Mouse (Mus musculus) telencephalon, adult 2 months (tissue): ENCODE results near the gene Mapk14.
"Not testable (repeated sequence)": the region's sequence is repeated elsewhere in the genome, so short reads cannot be mapped to it uniquely, and the experiment has no call there.

Source experiments
- DNase-seq: peaks from one replicate; pipeline ENCODE4 v3.0.0-alpha.2; 2011; ENCODE audit warnings: low read depth, low spot score

Gene Mapk14

GRCm38 (mm10) chr17:28739244-28739643 lies 48.1 kb downstream of the Mapk14 start:
- no peak for DNase-seq

DNA sequence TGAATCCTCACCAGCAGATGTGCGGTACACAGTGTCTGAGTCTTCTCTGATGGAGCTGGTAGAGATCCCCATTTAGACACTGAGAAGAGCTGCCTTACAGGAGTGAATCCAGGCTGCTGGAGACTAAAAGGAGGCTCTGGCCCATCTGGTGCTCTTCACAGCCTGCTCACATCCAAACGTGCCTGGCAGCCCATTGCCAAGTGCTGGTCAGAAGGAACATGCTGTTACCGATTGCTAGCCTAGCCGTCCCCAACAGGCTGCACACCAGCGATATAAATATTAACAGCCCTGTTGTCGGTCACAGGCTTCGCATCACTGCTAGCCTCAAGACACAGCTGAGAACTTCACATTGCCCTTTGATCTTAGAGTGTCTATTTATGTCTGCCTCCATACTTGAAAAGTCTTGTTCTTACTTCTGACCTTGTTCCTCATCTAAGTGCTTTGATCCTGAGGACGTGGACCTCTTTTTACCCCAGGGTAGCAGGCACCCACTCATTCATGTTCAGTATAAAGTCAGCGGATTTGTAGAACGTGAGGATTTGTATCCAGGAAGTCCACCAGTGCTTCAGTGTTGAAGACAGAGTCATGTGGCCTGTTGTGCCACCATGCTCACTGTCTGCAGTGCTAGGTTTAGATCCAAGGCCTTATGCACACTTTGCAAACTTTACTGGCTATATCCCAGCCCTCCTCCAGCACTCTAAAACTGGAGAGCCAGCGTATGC lies 52.2 kb downstream of the Mapk14 start:
- peak; percentile 86 for DNase-seq

- no peak for DNase-seq
These were observed 52.8 kb downstream of the Mapk14 start for GRCm38 (mm10) chr17:28743916-28744315.

- peak; percentile 65 for DNase-seq
These were observed 54.6 kb downstream of the Mapk14 start for GRCm38 (mm10) chr17:28745773-28746172.

- no peak for DNase-seq
These were observed 56.9 kb downstream of the Mapk14 start for GRCm38 (mm10) chr17:28748001-28748400.

- DNase-seq: no peak
These were observed 59.5 kb downstream of the Mapk14 start for GRCm38 (mm10) chr17:28750580-28750979.

DNA sequence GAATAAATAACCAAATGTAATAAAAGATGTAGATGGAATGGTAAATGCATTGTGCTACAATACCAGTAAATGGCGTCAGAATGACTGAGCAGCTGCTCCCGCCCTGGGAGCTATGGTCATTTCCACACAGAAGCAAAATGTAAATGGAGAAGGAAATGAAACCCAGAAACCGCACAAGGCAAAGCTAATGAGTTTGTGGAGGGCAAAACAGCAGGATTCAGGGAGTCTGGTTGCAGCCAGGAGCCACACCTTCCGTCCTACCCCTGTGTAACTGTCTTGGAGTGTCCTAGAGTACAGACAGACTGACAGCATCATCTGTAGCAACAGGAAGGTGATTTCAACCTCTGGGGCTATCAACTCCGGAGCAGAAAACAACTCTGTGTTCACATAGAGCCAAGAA lies 65.3 kb downstream of the Mapk14 start:
- DNase-seq: no peak

DNA sequence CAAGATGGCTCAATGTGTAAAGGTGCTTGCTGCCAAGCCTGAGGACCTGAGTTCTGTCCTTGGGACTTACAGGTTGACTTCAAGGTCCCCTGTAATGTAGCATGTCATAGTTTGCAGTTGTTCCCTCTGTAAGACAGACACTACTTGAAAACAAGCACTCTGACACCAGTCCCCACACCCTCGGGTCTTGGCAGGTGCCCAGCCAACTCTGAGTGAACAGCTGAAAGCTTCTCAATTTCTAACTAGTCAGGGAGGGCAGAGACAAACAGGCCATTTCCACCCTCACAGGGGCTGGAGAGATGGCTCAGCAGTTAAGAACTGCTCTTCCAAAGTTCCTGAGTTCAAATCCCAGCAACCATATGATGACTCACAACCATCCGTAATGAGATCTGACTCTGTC lies 66.3 kb downstream of the Mapk14 start:
- DNase-seq: no peak

DNA sequence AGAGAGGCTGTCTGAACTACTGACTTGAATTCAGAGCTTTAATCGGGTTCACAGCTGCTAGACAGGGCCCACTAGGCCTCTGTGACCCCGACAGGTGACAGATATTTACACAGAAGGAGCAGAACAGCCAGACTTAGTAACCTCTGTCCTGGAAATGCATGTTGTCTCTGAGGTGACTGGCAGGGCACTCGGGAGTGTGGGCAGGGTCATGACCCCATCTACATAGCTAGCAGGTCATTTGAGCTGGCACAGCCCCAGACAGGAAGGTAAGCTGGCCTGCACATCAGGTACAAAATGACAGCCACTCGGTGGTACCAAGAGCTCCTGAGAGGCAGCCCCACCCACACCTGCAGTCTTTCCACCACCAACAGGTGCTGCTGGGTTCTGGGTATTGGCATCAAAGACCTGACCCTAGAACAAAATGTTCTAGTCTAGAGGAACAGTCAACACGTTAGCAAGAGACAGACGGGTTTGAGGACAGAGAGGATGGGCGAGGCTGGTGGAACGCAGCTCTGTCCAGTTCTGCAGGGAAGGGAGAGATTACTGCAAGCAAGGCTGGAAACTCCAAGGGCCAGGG lies 69.7 kb downstream of the Mapk14 start:
- DNase-seq: no peak

- DNase-seq: no peak
These were observed 70.7 kb downstream of the Mapk14 start for GRCm38 (mm10) chr17:28761871-28762270.

DNA sequence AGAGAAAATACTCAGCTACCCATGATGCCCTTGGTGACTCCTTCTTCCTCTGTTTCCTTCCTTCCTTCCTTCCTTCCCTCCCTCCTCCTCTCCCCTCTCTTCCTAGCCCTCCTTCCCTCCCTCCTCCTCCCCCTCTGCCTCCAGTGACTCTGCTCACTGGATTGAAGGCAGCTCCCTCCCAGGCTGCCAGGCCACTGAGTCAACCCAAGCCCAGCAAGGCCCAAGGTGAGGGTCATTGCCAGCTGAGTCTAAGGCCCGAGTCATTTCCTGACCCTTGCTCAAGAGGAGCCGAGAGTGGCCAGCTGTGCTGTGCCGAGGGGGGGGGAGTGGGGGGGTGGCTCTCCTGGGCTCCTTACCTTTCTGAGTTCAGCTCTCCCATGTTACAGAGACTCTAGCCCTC lies 75.1 kb downstream of the Mapk14 start:
- DNase-seq: no peak

DNA sequence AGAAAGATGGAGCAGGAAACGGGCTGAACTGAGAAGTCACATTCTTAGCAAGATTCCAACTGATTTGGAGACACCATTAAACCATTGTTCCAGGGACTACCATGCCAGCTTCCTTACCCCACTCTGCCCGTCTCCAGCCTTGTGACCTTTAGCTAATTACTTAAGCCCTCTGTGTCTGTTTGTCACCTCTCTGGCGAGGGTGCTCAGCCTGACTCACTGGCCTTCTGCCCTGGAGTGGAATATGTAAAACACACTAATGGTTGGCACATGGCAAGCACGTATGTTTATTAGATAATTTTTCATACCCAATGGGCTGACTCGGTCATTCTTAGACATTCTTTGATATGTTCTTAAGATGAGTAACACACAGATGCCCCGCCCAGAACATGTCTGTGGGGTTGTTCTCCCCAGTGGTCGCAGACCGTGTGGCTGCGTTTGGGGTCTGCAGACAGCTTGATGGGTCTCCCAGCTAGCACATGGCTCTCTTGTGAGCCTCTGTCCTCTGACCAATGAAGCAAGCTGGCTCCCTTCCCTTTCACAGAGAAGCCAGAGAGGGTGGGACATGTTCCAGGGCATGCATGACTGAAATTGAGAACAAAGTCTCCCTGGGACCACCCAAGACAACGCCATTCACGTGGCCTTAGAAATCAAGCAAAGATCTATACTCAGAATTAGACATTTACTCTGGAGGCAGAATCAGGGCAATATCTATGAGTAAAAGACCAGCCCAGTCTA lies 75.8 kb downstream of the Mapk14 start:
- no peak for DNase-seq

GRCm38 (mm10) chr17:28769121-28769874 lies 78.2 kb downstream of the Mapk14 start, which contains the start of gene Mapk13:
TSS of gene Mapk13 (plus strand) at chr17:28769297.
- no peak for DNase-seq

GRCm38 (mm10) chr17:28769875-28770421 lies 78.8 kb downstream of the Mapk14 start:
- DNase-seq: no peak

GRCm38 (mm10) chr17:28771289-28771688 lies 80.2 kb downstream of the Mapk14 start:
- no peak for DNase-seq

- not testable (repeated sequence) for DNase-seq
These were observed 83.2 kb downstream of the Mapk14 start for GRCm38 (mm10) chr17:28774303-28774702.

GRCm38 (mm10) chr17:28775161-28775560 lies 84.0 kb downstream of the Mapk14 start:
- DNase-seq: no peak

DNA sequence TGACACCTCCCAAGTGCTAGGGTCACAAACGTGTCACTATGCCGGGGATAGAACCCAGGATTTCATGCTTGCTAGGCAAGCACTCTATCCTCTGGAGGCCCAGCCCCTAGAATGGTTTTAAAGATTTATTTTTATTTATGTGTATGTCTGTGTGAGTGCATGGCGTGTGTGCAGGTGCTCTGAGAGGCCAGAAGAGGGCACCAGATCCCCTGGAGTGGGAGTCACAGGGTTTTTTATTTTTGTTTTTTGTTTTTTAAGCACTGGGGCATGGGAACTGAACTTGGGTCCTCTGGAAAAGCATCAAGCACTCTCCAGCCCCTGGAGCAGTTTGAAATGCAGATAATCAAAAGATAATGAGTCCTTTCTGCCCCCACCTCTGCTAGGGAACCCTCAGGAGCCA lies 85.7 kb downstream of the Mapk14 start:
- no peak for DNase-seq

DNA sequence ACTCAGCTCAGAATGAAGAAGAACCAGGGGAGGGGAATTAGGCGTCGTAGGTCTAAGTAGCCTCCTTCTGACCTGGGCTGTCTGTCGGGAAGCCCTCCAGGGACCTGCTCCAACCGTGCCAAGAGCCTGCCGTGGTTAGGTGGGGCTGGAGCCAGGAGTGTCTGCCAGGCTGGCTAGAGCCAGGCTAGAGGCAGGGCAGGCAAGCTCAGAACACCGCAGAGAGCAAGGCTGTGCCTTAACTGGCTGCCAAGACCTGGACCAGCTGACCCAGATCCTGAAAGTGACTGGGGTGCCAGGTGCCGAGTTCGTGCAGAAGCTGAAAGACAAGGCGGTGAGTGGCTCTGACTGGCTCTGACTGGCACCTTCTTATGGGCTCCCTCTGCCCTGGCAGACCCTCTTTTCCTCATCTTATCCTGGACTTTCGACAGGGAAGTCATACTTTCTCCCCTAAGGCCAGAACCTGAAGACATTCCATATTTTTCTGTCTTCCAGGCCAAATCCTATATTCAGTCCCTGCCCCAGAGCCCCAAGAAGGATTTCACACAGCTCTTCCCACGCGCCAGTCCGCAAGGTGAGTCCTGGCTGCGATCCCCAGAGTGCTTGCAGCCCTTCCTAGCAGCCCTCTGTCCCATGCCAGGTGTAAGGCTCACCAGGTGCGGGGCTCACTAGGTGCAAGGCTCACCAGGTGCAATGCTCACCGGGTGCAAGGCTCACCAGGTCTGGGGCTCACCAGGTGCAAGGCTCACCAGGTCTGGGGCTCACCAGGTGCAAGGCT lies 86.3 kb downstream of the Mapk14 start:
- no peak for DNase-seq

DNA sequence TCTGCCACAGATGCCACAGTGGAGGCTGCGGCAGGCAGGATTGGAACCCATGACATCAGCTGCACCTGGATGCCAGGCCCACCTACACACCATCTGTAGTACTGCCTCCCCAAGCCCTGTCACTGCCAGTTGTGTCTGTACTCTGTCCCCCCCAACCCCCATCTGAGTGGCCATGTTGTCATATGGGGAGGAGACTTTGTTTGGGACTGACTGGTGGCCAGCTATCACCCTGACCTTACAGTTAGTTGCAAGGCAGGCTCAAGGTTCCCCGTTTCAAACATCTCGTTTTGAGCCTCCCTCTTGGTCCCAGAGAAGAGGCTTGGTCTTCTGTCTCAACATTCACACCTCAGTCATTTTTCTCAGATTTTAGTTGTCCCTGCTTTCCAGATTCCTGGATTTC lies 88.6 kb downstream of the Mapk14 start:
- no peak for DNase-seq

DNA sequence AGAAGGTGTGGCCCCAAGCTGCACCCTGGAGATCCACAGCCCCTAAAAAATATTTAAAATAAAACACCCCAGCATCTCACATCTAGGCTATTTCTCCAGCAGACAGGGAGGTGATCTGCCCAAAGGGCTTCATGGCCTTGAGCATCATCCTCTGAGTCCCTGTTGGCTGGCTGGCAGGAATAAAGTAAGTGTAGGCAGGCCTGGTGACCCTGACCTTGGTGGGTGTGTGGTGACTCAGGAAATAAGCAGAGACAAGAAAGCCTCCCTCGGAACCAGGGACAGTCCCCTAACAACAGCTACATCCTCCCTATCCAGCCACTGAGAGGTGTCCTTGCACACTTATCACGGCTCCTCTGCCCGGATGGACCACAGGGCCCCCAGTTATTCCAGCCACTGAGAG lies 89.7 kb downstream of the Mapk14 start:
- no peak for DNase-seq
